Mouse (Mus musculus) liver, embryonic 16.5 days (tissue): ENCODE results near the gene Capg. TPM values are rescaled to one million over a fixed set of nuclear protein-coding genes. Genes with fewer than 3 reads are reported as not detected.

Experiments used
- ATAC-seq: fragments of 200-750 bp; cut with Nextera tagmentation; 2 replicates; pipeline ENCODE4 v1.8.0; 2017; ENCODE audit warnings: low read depth, mild to moderate bottlenecking, moderate number of reproducible peaks, moderate library complexity
- H3K27ac ChIP-seq: fragments of 300-500 bp; sonication (generic); 2 replicates; pipeline ENCODE4 v1.5.1; 2014; ENCODE audit warnings: mild to moderate bottlenecking, low read length
- H3K27me3 ChIP-seq: fragments of 300-500 bp; sonication (generic); 2 replicates; pipeline ENCODE4 v1.6.1; 2014; ENCODE audit warnings: low read depth, low read length, mixed read lengths; ENCODE audit not compliant: control insufficient read depth, insufficient read depth
- H3K36me3 ChIP-seq: fragments of 300-500 bp; sonication (generic); 2 replicates; pipeline ENCODE4 v1.6.1; 2014; ENCODE audit warnings: mild to moderate bottlenecking; ENCODE audit not compliant: control insufficient read depth, insufficient read depth
- H3K4me1 ChIP-seq: fragments of 300-500 bp; sonication (generic); 2 replicates; pipeline ENCODE4 v1.6.1; 2014; ENCODE audit warnings: low read depth, low read length, mixed read lengths; ENCODE audit not compliant: control insufficient read depth
- H3K4me2 ChIP-seq: fragments of 300-500 bp; sonication (generic); 2 replicates; pipeline ENCODE4 v1.6.1; 2014; ENCODE audit warnings: low read depth, low read length, mixed read lengths
- H3K4me3 ChIP-seq: fragments of 300-500 bp; sonication (generic); 2 replicates; pipeline ENCODE4 v1.5.1; 2014; ENCODE audit warnings: low read depth, mild to moderate bottlenecking, low read length
- H3K9ac ChIP-seq: fragments of 300-500 bp; sonication (generic); 2 replicates; pipeline ENCODE4 v1.6.1; 2014; ENCODE audit warnings: low read depth, low read length
- H3K9me3 ChIP-seq: fragments of 300-500 bp; sonication (generic); replicated peaks from 2 replicates; pipeline ENCODE4 v1.6.1; 2016; ENCODE audit warnings: low read length; ENCODE audit not compliant: control insufficient read depth
- WGBS: fragments of 180-500 bp; shearing (Covaris S2); extraction: QIAGEN DNeasy Blood & Tissue Kit; methylation state at CpG from one replicate; pipeline ENCODE4 v1.1.7; 2014; ENCODE audit not compliant: insufficient replicate concordance; 5-methylcytosine and 5-hydroxymethylcytosine counted together
- polyA plus RNA-seq: library from polyadenylated mRNA; unstranded; fragments of >200 nt; fragmentation: Nextera tagmentation; extraction: Ambion mirVana; gene quantifications from 2 replicates; pipeline ENCODE4 v1.2.1, GENCODE M21; 2015

Gene Capg
- polyA plus RNA-seq, 1 experiment from 2014 or later: 20.3 TPM

- no peaks in the 10 kb centered on the region for H3K9me3 ChIP-seq
- WGBS: 5% methylated on average over 33 of the region's 33 CpGs
- peak overlapping the region; percentile 61 for H3K27ac ChIP-seq
- ATAC-seq: peak; percentile 86
- peaks cover 18% of the 10 kb centered on the region for H3K4me1 ChIP-seq
- peak overlapping the region; percentile 63 for H3K4me3 ChIP-seq
- H3K9ac ChIP-seq: peak overlapping the region; percentile 62
- no peaks in the 10 kb centered on the region for H3K27me3 ChIP-seq
- no peaks in the 10 kb centered on the region for H3K36me3 ChIP-seq
- peak overlapping the region; percentile 82 for H3K4me2 ChIP-seq
These were observed 31.7 kb upstream of the Capg start for GRCm38 (mm10) chr6:72512386-72513070.

GRCm38 (mm10) chr6:72513071-72513440, 31.1 kb upstream of the Capg start:
- Histone ChIP-seq H3K4me1 (peaks cover 18% of the 10 kb centered on the region), H3K9ac (peak overlapping the region; percentile 62), H3K4me2 (peak overlapping the region; percentile 82), H3K27ac (peak overlapping the region; percentile 61), H3K9me3 (no peaks in the 10 kb centered on the region), H3K27me3 (no peaks in the 10 kb centered on the region), H3K36me3 (no peaks in the 10 kb centered on the region), H3K4me3 (peak overlapping the region; percentile 63)
- no peak for ATAC-seq
- WGBS: 44% methylated on average over 7 of the region's 7 CpGs

- Histone ChIP-seq H3K36me3 (no peaks in the 10 kb centered on the region), H3K9me3 (no peaks in the 10 kb centered on the region), H3K4me2 (no peak overlapping the region), H3K27ac (no peak overlapping the region), H3K4me3 (no peak overlapping the region), H3K4me1 (peaks cover 18% of the 10 kb centered on the region), H3K9ac (no peak overlapping the region), H3K27me3 (no peaks in the 10 kb centered on the region)
- ATAC-seq: no peak
- 80% methylated on average over 6 of the region's 6 CpGs for WGBS
These were observed 28.5 kb upstream of the Capg start for GRCm38 (mm10) chr6:72515644-72516043.

GRCm38 (mm10) chr6:72518842-72519241, 25.3 kb upstream of the Capg start:
- no peak for ATAC-seq
- H3K27ac ChIP-seq: no peak overlapping the region
- H3K27me3 ChIP-seq: no peaks in the 10 kb centered on the region
- WGBS: 36% methylated on average over 1 of the region's 1 CpGs
- H3K4me3 ChIP-seq: no peak overlapping the region
- H3K4me2 ChIP-seq: no peak overlapping the region
- H3K9ac ChIP-seq: no peak overlapping the region
- no peaks in the 10 kb centered on the region for H3K9me3 ChIP-seq
- no peaks in the 10 kb centered on the region for H3K36me3 ChIP-seq
- H3K4me1 ChIP-seq: no peaks in the 10 kb centered on the region

- H3K36me3 ChIP-seq: no peaks in the 10 kb centered on the region
- ATAC-seq: no peak
These were observed 24.9 kb upstream of the Capg start for GRCm38 (mm10) chr6:72519303-72519702.

GRCm38 (mm10) chr6:72519892-72520663, 24.1 kb upstream of the Capg start:
- no peaks in the 10 kb centered on the region for H3K36me3 ChIP-seq
- H3K4me3 ChIP-seq: no peak overlapping the region
- H3K4me1 ChIP-seq: no peaks in the 10 kb centered on the region
- ATAC-seq: no peak
- H3K9me3 ChIP-seq: no peaks in the 10 kb centered on the region
- 41% methylated on average over 10 of the region's 10 CpGs for WGBS
- no peak overlapping the region for H3K4me2 ChIP-seq
- H3K27me3 ChIP-seq: no peaks in the 10 kb centered on the region
- H3K9ac ChIP-seq: no peak overlapping the region
- no peak overlapping the region for H3K27ac ChIP-seq

More at GRCm38 (mm10) chr6:72519303-72519702, 24.9 kb upstream of the Capg start:
- no peaks in the 10 kb centered on the region for H3K9me3 ChIP-seq
- no peaks in the 10 kb centered on the region for H3K27me3 ChIP-seq
- 55% methylated on average over 8 of the region's 8 CpGs for WGBS
- H3K9ac ChIP-seq: no peak overlapping the region
- H3K4me3 ChIP-seq: no peak overlapping the region
- H3K27ac ChIP-seq: no peak overlapping the region
- no peak overlapping the region for H3K4me2 ChIP-seq
- no peaks in the 10 kb centered on the region for H3K4me1 ChIP-seq

GRCm38 (mm10) chr6:72520904-72521303, 23.3 kb upstream of the Capg start:
- Histone ChIP-seq H3K4me2 (no peak overlapping the region), H3K27ac (no peak overlapping the region), H3K9me3 (no peaks in the 10 kb centered on the region), H3K36me3 (no peaks in the 10 kb centered on the region), H3K9ac (no peak overlapping the region), H3K27me3 (no peaks in the 10 kb centered on the region), H3K4me1 (no peaks in the 10 kb centered on the region), H3K4me3 (no peak overlapping the region)
- no peak for ATAC-seq
- 64% methylated on average over 5 of the region's 5 CpGs for WGBS

GRCm38 (mm10) chr6:72521607-72522006, 22.6 kb upstream of the Capg start, which contains the start of gene Sh2d6:
Gene Sh2d6, minus strand, starts transcription at chr6:72521707.
- Histone ChIP-seq H3K27me3 (no peaks in the 10 kb centered on the region), H3K27ac (no peak within 1 kb of the TSS), H3K9me3 (no peaks in the 10 kb centered on the region), H3K4me3 (no peak within 1 kb of the TSS), H3K36me3 (no peaks in the 10 kb centered on the region), H3K9ac (no peak within 1 kb of the TSS), H3K4me2 (no peak within 1 kb of the TSS), H3K4me1 (no peaks in the 10 kb centered on the region)
- WGBS: 66% methylated on average over 5 of the region's 5 CpGs
- ATAC-seq: no peak

GRCm38 (mm10) chr6:72522288-72522687, 21.9 kb upstream of the Capg start:
- no peak overlapping the region for H3K4me3 ChIP-seq
- no peak overlapping the region for H3K4me2 ChIP-seq
- ATAC-seq: no peak
- H3K4me1 ChIP-seq: no peaks in the 10 kb centered on the region
- H3K9ac ChIP-seq: no peak overlapping the region
- no peaks in the 10 kb centered on the region for H3K36me3 ChIP-seq
- H3K27ac ChIP-seq: no peak overlapping the region
- no peaks in the 10 kb centered on the region for H3K9me3 ChIP-seq
- no peaks in the 10 kb centered on the region for H3K27me3 ChIP-seq
- 62% methylated on average over 5 of the region's 5 CpGs for WGBS
